Mouse (Mus musculus): ENCODE results near the gene Tox2. TPM values are rescaled to one million over a fixed set of nuclear protein-coding genes. Genes with fewer than 3 reads are reported as not detected.

Tox2 gene
- polyA plus RNA-seq, 1 experiment from 2014 or later: 26.6 TPM

DNA sequence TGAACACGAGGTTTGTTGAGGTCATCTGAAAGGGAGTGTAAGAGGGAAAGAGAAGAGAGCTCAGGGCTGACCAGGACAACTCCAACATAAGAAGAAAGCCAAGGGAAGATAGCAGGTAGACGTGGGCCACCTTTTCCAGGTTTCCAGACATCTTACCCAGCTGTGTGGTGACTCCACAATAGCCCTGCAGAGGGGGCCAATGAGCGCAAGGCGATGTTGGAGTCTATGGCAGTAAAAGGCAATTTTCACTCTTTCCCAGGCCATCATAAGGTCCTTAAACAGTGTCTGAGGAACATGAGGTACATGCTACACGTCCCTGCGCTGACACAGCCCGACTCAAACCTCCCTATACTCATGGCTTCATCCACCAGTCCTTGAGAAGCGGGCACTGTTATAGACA, 70.9 kb downstream of the Tox2 start:
- H3K9me3 ChIP-seq: no peaks in the 10 kb centered on the region
- no peaks in the 10 kb centered on the region for H3K27me3 ChIP-seq (ENCODE audit: poor library complexity, severe bottlenecking)
- H3K4me3 ChIP-seq: no peak overlapping the region
- 82% methylated on average over 8 of the region's 8 CpGs for WGBS
- no peak overlapping the region for H3K27ac ChIP-seq
- H3K36me3 ChIP-seq (replicated peaks): peaks cover 18% of the 10 kb centered on the region
- H3K4me1 ChIP-seq: peaks cover 12% of the 10 kb centered on the region
- DNase-seq (ENCODE audit: extremely low spot score, low spot score): no peak

GRCm38 (mm10) chr2:163275986-163276385, 73.1 kb downstream of the Tox2 start:
- Histone ChIP-seq H3K4me1 (peaks cover 16% of the 10 kb centered on the region), H3K27me3 (ENCODE audit: poor library complexity, severe bottlenecking) (no peaks in the 10 kb centered on the region), H3K36me3 (replicated peaks) (peaks cover 25% of the 10 kb centered on the region), H3K27ac (no peak overlapping the region), H3K4me3 (no peak overlapping the region), H3K9me3 (no peaks in the 10 kb centered on the region)
- WGBS: 90% methylated on average over 14 of the region's 14 CpGs
- no peak for DNase-seq (ENCODE audit: extremely low spot score, low spot score)

DNA sequence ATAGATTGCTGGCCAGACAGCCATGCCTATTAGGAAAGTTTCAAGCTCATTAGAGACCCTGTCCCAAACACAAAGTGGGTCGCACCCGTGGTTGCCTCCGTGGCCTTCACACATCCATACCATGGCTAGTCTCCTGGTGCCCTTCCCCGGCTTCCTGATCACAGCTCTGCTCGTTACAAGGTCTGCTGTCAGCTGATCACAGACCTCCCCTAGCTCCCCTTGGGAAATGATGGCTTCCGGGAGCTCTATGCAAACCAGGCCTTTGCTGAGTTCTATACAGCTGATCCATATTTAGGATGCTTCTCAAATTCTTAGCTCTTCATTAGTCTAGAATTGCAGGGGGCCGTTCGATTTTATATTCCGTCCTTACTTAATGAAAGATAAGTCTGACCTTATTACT, 75.1 kb downstream of the Tox2 start:
- Histone ChIP-seq H3K9me3 (no peaks in the 10 kb centered on the region), H3K4me1 (peaks cover 16% of the 10 kb centered on the region), H3K36me3 (replicated peaks) (peaks cover 25% of the 10 kb centered on the region), H3K27me3 (ENCODE audit: poor library complexity, severe bottlenecking) (no peaks in the 10 kb centered on the region), H3K27ac (no peak overlapping the region), H3K4me3 (no peak overlapping the region)
- no peak for DNase-seq (ENCODE audit: extremely low spot score, low spot score)
- 39% methylated on average over 9 of the region's 9 CpGs for WGBS

GRCm38 (mm10) chr2:163280636-163281322, 77.9 kb downstream of the Tox2 start:
- H3K9me3 ChIP-seq: no peaks in the 10 kb centered on the region
- H3K4me1 ChIP-seq: peaks cover 21% of the 10 kb centered on the region
- WGBS: 75% methylated on average over 16 of the region's 23 CpGs
- H3K4me3 ChIP-seq: no peak overlapping the region
- peaks cover 25% of the 10 kb centered on the region for H3K36me3 ChIP-seq (replicated peaks)
- no peak overlapping the region for H3K27ac ChIP-seq
- H3K27me3 ChIP-seq (ENCODE audit: poor library complexity, severe bottlenecking): no peaks in the 10 kb centered on the region
- DNase-seq (ENCODE audit: extremely low spot score, low spot score): no peak

DNA sequence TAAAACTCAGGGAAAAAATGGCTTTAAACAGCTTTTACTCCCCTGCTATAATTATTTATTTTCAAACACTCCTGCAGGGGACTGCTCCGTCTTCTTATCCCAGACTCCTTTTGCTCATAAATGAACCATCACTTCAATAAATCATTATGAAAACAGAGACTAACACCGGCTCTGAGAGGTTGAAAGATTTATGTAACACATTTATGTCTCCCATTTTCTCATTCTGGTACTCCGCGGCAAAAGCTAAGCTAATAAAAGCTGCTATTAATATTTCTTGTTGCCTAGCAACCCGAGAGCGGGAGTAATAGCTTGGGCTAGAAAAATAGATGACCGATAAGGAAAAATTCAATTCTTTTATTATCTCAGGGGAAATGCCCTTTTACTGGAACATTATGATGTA, 81.9 kb downstream of the Tox2 start:
- Histone ChIP-seq H3K27ac (no peak overlapping the region), H3K36me3 (replicated peaks) (peaks cover 4% of the 10 kb centered on the region; the same call in 1 of the 2 replicates), H3K9me3 (no peaks in the 10 kb centered on the region), H3K4me3 (no peak overlapping the region), H3K27me3 (ENCODE audit: poor library complexity, severe bottlenecking) (peaks cover 24% of the 10 kb centered on the region), H3K4me1 (peaks cover 19% of the 10 kb centered on the region)
- 92% methylated on average over 7 of the region's 7 CpGs for WGBS
- no peak for DNase-seq (ENCODE audit: extremely low spot score, low spot score)

- no peak overlapping the region for H3K4me3 ChIP-seq
- peaks cover 29% of the 10 kb centered on the region for H3K27me3 ChIP-seq (ENCODE audit: poor library complexity, severe bottlenecking)
- DNase-seq (ENCODE audit: extremely low spot score, low spot score): no peak
- WGBS: 86% methylated on average over 9 of the region's 9 CpGs
- no peaks in the 10 kb centered on the region for H3K36me3 ChIP-seq (replicated peaks)
- H3K9me3 ChIP-seq: no peaks in the 10 kb centered on the region
- peaks cover 23% of the 10 kb centered on the region for H3K4me1 ChIP-seq
- H3K27ac ChIP-seq: no peak overlapping the region
Measured at GRCm38 (mm10) chr2:163285335-163285734, 82.4 kb downstream of the Tox2 start.

GRCm38 (mm10) chr2:163285762-163286161, 82.8 kb downstream of the Tox2 start:
- peaks cover 29% of the 10 kb centered on the region for H3K27me3 ChIP-seq (ENCODE audit: poor library complexity, severe bottlenecking)
- no peak for DNase-seq (ENCODE audit: extremely low spot score, low spot score)
- 60% methylated on average over 7 of the region's 7 CpGs for WGBS
- H3K36me3 ChIP-seq (replicated peaks): no peaks in the 10 kb centered on the region
- H3K4me1 ChIP-seq: peaks cover 24% of the 10 kb centered on the region
- no peak overlapping the region for H3K27ac ChIP-seq
- H3K9me3 ChIP-seq: no peaks in the 10 kb centered on the region
- H3K4me3 ChIP-seq: no peak overlapping the region

GRCm38 (mm10) chr2:163288881-163289379, 86.0 kb downstream of the Tox2 start:
- H3K36me3 ChIP-seq (replicated peaks): peaks cover 2% of the 10 kb centered on the region; the same call in 1 of the 2 replicates
- H3K4me3 ChIP-seq: no peak overlapping the region
- no peak for DNase-seq (ENCODE audit: extremely low spot score, low spot score)
- peaks cover 29% of the 10 kb centered on the region for H3K27me3 ChIP-seq (ENCODE audit: poor library complexity, severe bottlenecking)
- no peaks in the 10 kb centered on the region for H3K9me3 ChIP-seq
- H3K27ac ChIP-seq: no peak overlapping the region
- 32% methylated on average over 21 of the region's 21 CpGs for WGBS
- peaks cover 24% of the 10 kb centered on the region for H3K4me1 ChIP-seq

DNA sequence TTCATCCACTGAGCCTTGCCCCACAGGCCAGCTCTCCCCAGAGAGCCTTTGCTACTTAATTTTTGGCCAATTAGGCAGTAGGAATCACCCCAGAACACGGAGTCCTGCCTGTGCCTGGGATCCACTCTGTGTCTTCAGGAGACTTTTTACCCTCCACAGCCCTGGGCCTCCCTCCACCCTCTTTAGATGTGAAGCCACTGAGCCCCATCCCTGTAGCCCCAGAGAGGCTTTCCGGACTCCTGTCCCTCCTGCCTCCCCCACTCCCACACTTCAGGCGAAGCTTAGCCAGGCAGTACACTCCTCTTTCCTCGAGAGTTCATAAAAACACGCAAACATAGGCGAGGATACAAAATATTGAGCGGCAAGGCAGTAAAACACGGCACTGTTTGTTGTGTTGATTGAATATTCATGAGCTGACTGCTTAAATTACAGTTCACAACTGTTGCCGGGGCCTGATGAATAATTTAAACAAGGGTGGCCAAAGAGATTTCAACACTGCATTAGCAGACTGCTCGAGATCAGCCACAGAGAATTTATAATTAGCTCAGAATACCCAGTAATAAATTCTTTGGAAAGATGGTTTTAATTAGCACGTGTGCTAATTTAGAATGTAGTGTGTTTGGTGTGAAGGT, 94.2 kb downstream of the Tox2 start:
- peaks cover 55% of the 10 kb centered on the region for H3K4me1 ChIP-seq
- no peaks in the 10 kb centered on the region for H3K9me3 ChIP-seq
- H3K4me3 ChIP-seq: no peak overlapping the region
- 0 out of 2 replicates have a peak, but pooled peaks cover 10% of the 10 kb centered on the region for H3K27me3 ChIP-seq (ENCODE audit: poor library complexity, severe bottlenecking)
- peak overlapping the region; percentile 54; the same call in 1 of the 2 replicates for H3K27ac ChIP-seq
- peaks cover 6% of the 10 kb centered on the region; the same call in 1 of the 2 replicates for H3K36me3 ChIP-seq (replicated peaks)
- DNase-seq (ENCODE audit: extremely low spot score, low spot score): no peak
- 63% methylated on average over 11 of the region's 11 CpGs for WGBS

- Histone ChIP-seq H3K9me3 (no peaks in the 10 kb centered on the region), H3K27me3 (ENCODE audit: poor library complexity, severe bottlenecking) (peaks cover 13% of the 10 kb centered on the region; the same call in 1 of the 2 replicates), H3K4me1 (peaks cover 52% of the 10 kb centered on the region), H3K27ac (peak overlapping the region; percentile 26; the same call in 1 of the 2 replicates), H3K4me3 (no peak overlapping the region), H3K36me3 (replicated peaks) (0 out of 2 replicates have a peak, but pooled peaks cover 4% of the 10 kb centered on the region)
- no peak for DNase-seq (ENCODE audit: extremely low spot score, low spot score)
- 53% methylated on average over 14 of the region's 14 CpGs for WGBS
Measured at GRCm38 (mm10) chr2:163300069-163301060, 97.4 kb downstream of the Tox2 start.

DNA sequence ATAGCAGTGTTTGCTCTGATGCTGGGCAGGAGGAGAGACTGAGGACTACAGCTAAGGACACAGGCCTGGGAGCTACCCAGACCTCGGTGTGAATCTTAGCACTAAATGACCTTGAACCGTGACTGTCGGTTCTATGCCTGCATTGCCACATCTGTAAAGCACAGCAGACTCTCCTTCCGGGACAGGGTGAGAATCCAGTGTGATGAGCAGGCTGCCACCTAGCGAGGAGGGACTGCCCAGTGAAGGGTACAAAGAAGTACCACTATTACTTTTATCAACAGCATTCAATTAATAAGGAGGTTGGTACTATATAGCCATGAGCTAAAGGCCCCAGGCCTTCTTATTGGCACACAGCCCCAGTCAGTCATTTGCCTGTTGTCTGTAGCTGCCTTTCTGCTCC, 98.7 kb downstream of the Tox2 start:
- Histone ChIP-seq H3K4me3 (no peak overlapping the region), H3K9me3 (no peaks in the 10 kb centered on the region), H3K27ac (no peak overlapping the region), H3K36me3 (replicated peaks) (0 out of 2 replicates have a peak, but pooled peaks cover 4% of the 10 kb centered on the region), H3K4me1 (peaks cover 41% of the 10 kb centered on the region), H3K27me3 (ENCODE audit: poor library complexity, severe bottlenecking) (peaks cover 13% of the 10 kb centered on the region; the same call in 1 of the 2 replicates)
- DNase-seq (ENCODE audit: extremely low spot score, low spot score): no peak
- WGBS: 68% methylated on average over 5 of the region's 5 CpGs

DNA sequence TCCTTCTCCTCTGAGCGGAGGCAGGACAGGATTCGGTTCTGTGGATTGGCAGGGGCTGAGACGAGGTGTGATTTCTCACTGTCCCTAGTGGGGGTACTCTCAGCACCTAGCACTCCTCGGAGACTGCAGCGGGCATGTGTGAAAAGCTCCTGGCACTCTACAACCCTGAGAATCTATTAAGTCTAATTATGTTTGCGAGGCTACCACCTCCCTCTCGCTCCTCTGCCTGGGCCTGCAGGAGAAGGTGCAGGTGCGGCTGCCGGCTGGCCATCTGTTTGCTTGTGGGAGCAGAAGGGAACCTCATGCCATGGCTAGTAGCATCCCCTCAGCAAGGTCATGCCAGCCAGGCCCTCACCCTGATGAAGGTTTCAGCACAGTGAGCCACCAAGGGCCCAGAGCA, 100.1 kb downstream of the Tox2 start:
- Histone ChIP-seq H3K36me3 (replicated peaks) (0 out of 2 replicates have a peak, but pooled peaks cover under 1% of the 10 kb centered on the region), H3K4me1 (peaks cover 28% of the 10 kb centered on the region), H3K4me3 (no peak overlapping the region), H3K27me3 (ENCODE audit: poor library complexity, severe bottlenecking) (peaks cover 13% of the 10 kb centered on the region; the same call in 1 of the 2 replicates), H3K27ac (0 out of 2 replicates have a peak overlapping the region, but pooled peaks have one; percentile 15), H3K9me3 (no peaks in the 10 kb centered on the region)
- 76% methylated on average over 9 of the region's 9 CpGs for WGBS
- DNase-seq (ENCODE audit: extremely low spot score, low spot score): no peak

Data from forebrain, embryonic 10.5 days (tissue).